Mouse (Mus musculus): Measurements from ENCODE around the gene Arhgef6.

DNA sequence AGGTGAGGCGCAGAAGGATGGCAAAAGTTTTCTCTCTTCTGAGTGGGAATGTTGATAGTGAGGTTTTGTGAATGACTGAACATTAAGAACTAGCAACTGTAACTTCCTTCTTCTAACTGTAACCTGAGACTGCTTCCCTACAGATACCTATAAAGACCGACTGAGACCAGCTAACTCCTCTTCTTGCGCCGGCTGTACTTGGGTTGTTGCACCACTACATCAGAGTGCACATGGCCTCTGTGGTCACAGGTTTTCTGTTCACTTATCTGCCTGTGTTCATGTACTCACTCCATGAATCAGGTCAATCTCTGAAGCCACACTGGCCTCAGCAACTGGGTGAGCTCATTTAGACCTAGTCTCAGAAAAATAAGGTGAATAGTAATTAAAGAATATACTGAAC lies 75.0 kb downstream of the Arhgef6 start:
- TF ChIP-seq CTCF (IDR thresholded peaks at IDR 0.05; ENCODE audit: low read depth) (no peak), EP300 (IDR thresholded peaks at IDR 0.05; ENCODE audit: low read depth) (no peak)
